Mouse (Mus musculus) retina, postnatal 1 day (tissue): ENCODE measurements around the gene Xpnpep1.

Source experiments
- DNase-seq: peaks from one replicate; pipeline ENCODE4 v3.0.0-alpha.2; 2012

The Xpnpep1 gene

GRCm38 (mm10) chr19:53064972-53065361 is 25.0 kb upstream of the Xpnpep1 start:
- DNase-seq, result no peak

DNA sequence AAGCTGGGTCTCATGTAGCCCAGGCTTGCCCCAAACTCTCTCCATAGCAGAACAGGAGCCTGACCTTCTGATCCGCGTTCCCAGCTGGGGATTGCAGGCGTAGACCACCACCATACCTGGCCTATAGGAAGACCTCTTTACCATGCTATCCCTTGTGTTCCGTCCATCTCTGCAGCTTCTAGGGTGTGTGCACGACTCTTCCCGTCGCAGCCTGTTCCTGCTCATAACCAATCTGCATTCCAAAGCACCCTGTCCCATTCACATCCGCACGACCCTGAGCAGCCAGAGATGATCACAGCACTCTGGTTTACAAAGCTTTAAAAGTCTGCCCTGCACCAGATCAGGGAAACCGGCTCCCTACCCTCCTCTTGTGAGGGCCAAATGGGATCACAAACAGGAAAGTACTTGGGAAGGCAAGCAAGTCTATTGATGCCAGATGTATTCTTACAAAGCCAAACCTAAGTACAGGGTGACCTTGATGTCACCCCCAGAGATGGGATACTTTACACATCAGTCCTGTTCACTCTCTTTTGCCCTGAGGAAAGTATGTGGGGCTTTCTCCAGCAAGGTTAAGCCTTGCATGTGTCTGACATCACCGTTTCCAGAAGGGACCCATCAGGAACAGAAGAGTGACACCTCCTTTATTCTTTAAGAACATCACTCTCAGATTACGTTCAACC is 24.4 kb upstream of the Xpnpep1 start:
- DNase-seq, result no peak

DNA sequence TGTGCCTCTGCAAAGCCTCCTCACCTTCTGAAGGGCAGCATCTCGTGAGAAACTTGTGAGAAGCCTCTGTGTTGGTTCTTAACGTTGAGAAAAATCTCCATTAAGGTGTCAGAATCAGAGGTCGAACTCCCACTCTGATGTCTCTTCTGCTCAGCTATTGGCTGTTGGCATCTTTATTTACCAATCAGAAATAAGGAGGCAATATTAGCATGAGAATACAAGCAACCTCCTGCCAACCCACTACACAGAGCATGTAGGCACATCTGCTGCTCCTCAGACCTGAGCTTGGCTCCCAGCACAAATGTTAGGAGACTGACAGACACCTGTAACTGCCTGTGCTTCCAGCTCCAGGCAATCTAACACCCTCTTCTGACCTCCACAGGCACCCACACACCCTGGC is 22.0 kb upstream of the Xpnpep1 start:
- DNase-seq, result no peak

DNA sequence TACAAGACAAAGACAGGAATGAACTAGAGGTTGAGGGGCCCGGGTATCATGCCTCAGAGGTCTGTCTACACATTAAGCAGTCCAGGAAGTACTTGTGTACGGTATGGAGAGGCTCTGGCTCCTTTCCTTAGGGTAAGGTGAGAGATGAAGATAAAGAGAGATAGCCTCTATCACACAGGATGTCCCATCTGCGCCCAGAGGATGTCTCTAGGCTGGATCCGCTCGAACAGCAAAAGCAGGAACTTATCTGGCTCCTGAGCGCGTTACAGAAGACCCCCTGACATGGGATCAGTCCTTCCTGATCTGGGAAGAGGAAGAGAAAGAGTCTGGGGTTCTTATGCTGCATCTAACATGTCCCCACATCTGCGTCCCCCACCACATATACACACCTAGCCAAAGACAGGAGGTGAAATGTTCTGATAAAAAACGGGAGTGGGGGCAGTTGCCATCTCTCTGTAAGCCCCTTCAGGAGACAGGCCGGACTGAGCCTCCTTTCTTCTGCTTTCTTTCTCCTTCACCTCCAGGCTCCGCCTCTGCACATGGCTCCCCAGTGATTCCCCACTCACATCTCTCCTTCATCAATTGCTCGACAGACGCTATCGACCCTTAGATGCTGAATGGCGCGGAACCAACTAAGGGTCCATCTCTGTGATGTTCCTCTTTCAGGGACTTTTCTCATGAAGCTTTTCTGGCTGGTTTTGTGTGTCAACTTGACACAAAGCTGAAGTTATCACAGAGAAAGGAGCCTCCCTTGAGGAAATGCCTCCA is 19.5 kb upstream of the Xpnpep1 start:
- no peak for DNase-seq

DNA sequence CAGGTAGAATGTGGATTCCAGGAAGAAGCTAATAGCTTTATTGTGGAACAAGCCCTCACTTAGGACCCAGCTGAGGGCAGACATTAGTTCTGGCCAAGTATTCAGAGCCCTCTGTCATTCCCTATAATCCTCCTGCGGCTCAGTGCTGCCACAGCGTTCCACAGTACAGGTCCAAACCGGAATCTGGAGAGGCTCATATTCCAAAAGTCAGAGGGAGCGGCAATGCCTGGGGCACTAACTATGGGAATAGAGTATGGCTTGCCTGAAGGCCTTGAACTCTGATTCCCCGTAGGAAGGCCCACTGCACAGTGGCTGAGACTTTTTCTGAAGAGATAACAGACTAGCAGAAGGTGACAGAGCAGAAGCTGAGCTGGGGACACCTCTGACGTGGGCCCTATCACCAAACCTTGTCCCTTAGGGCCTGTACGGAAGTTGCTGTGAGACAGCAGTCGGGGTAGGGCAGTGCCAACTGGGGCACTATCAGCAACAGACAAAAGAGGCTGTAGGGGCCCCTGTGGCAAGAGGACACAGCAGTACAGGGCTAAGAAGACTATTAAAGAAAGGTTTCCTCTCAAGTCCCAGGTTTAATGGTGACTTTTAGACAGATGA is 18.8 kb upstream of the Xpnpep1 start:
- DNase-seq, result no peak

DNA sequence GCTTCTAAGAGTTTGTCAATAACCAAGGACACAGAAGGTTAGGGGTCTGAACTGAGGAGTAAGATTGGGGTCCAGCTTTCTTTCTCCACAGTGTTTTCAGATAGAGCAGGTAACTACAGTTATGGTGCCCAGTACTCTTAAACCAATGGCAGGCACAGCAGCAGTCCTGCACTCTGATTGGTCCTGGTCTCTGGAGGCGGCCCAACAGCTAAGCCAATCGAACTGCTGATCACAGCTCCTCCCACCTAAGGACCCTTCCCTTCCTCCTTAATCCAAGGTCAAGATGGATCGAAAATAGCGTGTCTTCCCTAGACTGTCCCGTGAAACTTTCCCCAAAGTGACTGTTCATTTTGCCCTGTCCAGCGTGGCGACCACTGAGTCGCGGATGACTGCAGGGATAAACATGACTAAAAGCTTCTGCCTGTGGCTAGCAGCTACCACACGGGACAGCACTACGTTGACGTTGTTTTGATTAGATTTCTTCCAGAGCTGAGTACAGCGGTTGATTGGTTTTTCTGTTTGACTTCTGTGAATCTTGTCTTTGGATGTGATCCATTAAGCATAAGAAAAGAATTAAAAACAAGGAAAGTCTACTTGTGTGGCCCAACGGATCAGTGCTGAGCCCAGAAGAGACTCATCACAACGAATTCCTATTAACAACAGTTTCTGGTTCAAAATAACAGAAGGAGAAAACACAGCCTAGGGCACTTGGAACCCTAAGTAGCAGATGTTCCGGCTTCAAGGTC is 18.1 kb upstream of the Xpnpep1 start:
- no peak for DNase-seq

DNA sequence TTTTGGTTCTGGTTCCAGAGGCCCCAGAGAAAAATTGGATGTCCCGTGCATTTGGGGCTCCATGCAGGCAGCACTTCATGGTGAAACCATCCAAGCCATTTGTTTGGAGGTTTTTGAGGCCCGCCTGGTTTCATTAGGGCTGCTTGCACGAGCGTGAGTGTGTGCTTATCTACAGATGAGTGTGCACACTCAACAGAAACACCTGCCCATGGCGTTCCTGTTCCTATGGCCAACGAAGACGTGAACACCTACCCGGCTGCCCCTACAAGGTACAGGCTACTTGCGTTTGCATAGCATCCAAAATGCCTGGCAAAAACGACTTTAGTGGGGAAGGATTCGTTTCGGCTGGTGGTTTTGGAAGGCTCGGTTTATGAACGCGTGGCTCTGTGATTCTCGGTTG is 13.3 kb upstream of the Xpnpep1 start:
- DNase-seq, result no peak

GRCm38 (mm10) chr19:53052031-53052670 is 12.1 kb upstream of the Xpnpep1 start:
- DNase-seq, result peak; percentile 57

DNA sequence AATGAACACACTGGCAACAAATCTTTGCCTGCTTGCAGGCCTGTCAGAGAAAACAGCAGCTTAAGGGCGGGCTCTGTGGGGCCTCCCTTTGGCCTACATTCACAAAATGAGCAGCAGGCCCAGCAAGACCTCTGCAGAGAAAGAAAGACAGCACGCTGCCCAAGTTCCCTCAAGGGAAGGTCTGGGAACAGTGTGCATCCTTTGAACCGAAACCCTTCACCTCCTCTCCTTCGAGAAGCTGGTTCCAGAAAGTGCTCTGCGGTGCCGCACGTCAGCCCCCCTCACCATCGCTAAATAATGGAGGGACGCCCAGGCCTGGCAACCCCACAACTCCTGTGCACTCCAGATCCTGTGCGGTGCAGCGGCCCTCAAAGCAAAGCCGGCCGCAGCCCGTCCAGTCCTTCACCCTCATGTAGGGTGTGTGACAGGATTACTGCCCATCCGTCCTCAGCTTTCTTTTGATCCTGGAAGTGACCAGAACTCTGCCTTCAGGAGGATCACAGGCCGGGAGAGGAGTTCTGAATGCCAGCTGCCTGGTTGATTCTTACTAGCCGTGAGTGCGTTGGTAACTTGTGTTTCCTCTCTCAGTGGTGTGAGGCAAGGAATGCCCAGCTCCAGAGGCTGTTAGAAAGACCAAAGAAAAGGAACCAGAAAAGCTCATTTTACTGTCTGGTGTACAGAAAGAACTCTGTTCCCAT is 11.4 kb upstream of the Xpnpep1 start:
- peak; percentile 82 for DNase-seq

- DNase-seq, result peak; percentile 21
These were observed 10.1 kb upstream of the Xpnpep1 start for GRCm38 (mm10) chr19:53050100-53050499.

- DNase-seq, result no peak
These were observed 7.2 kb upstream of the Xpnpep1 start for GRCm38 (mm10) chr19:53047208-53047607.

DNA sequence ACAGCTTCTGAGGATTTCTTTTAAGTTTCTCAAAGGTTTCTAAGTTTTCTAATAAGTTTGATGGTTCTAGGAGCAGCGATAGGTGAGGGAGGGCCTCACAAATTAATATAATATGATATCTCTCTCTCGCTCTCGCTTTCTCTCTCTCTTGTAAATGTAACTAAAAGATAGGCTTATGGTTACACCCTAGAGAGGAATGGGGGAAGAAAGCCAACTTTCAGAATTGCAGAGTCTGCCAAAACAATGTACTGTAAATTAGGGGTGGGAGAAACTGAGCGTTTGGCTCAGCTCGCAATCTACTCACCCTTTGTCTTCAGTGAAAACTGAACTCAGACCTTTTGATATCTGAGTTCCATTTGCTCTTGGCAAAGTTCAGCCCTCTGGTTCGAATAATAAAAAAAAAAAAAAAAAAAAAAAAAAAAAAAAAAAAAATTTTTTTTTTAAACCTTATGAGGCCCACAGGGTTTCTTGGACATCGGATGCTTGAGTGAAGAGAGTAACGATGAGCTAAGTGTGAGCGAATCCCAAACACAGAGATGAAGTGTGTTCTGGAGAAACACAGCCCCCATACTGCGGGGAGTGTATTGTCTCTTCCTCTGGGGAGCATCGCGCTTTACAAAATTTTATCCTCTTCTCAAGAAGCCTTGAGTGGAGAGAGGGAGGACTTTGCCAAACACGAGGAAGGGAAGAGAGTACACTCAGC is 3.6 kb upstream of the Xpnpep1 start:
- no peak for DNase-seq

GRCm38 (mm10) chr19:53041570-53041969 is 1.6 kb upstream of the Xpnpep1 start:
- DNase-seq, result no peak

DNA sequence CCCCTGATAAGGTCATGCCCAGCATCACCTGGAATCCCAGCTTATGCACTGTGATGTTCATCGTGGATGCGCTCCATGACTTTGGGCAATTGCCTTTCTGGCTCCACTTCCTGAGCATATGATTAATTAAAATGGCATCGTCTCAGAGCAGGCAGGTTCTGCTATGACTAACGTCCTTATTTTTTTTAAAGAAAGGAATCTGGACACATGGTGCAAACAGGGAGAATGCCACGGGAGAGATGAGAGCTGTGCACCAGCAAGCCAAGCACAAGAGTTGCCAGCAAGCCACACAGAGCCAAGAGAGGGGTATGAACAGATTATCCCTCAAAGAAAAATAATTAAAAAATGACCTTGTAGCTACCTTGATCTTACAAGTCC is 1.1 kb upstream of the Xpnpep1 start:
- no peak for DNase-seq

GRCm38 (mm10) chr19:53039090-53039489 is 924 bp downstream of the Xpnpep1 start:
- DNase-seq, result peak; percentile 44

- peak; percentile 99 for DNase-seq
These were observed 1.5 kb downstream of the Xpnpep1 start for GRCm38 (mm10) chr19:53038435-53038938.

DNA sequence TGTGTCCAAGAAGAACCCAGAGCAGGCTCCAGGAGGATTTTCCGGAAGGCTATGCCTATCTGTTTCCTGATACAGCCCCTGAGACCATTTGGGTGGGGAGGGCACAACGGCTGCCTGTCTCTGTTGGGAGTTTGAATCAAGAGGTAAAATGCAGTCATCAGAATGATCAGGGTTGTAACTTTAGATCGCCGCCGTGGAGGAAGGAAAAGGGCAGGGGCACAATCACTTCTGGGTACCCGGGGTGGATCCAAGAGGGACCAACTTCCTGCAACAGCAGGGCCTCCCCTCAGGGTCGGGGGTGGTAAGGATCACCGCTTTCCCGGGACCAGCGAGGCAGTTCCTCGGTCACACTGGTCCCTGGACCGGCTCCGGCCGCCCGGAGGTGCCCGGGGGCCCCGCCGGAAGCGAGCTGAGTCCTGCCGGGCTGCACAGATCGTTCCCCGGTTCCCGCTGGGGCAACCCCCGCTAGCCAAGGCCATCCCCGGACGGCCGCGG is 2.0 kb downstream of the Xpnpep1 start:
- DNase-seq, result peak; percentile 25

- no peak for DNase-seq
These were observed 6.7 kb downstream of the Xpnpep1 start for GRCm38 (mm10) chr19:53033159-53033943.

GRCm38 (mm10) chr19:53032647-53033046 is 7.4 kb downstream of the Xpnpep1 start:
- DNase-seq, result no peak

- DNase-seq, result no peak
These were observed 8.1 kb downstream of the Xpnpep1 start for GRCm38 (mm10) chr19:53031957-53032371.
